Mouse (Mus musculus) G1E (cell line): ENCODE measurements around the gene Fmnl1. TPM values are rescaled to one million over a fixed set of nuclear protein-coding genes. Genes with fewer than 3 reads are reported as not detected.
A peak's percentile ranks its signal among the peaks of the same experiment; 100 is the strongest.

ENCODE experiments used
- ATAC-seq: 2 replicates; pipeline ENCODE4 v1.8.0; 2016; ENCODE audit warnings: mild to moderate bottlenecking; ENCODE audit not compliant: insufficient number of reproducible peaks, poor library complexity, low FRiP score, severe bottlenecking; ENCODE audit errors: extremely low read depth
- DNase-seq: peaks from one replicate; pipeline ENCODE4 v3.0.0; 2012; ENCODE audit warnings: low spot score
- H3K27me3 ChIP-seq: 2 replicates; pipeline ENCODE4 v1.6.1; 2012; ENCODE audit warnings: mild to moderate bottlenecking, low read length, inconsistent platforms; ENCODE audit not compliant: insufficient read depth
- H3K36me3 ChIP-seq: replicated peaks from 2 replicates; pipeline ENCODE3; 2012; ENCODE audit warnings: mild to moderate bottlenecking, inconsistent platforms
- H3K4me1 ChIP-seq: 2 replicates; pipeline ENCODE4 v1.6.1; 2012; ENCODE audit warnings: low read depth, low read length, inconsistent platforms, mixed read lengths; ENCODE audit not compliant: insufficient read depth
- H3K4me3 ChIP-seq: 2 replicates; pipeline ENCODE4 v1.5.1; 2012; ENCODE audit warnings: low read depth, mild to moderate bottlenecking, inconsistent platforms, low read length, moderate library complexity, mixed read lengths
- H3K9me3 ChIP-seq: replicated peaks from 2 replicates; pipeline ENCODE4 v1.6.1; 2012; ENCODE audit warnings: inconsistent platforms
- CTCF ChIP-seq: IDR thresholded peaks from 2 replicates; pipeline ENCODE4 v1.5.1; 2012; ENCODE audit warnings: low read depth, low read length, inconsistent platforms, mixed read lengths
- GATA1 ChIP-seq: IDR thresholded peaks from 2 replicates; pipeline ENCODE4 v1.6.1; 2012; ENCODE audit warnings: borderline replicate concordance, low read length, inconsistent platforms, mixed read lengths
- GATA2 ChIP-seq: IDR thresholded peaks from 2 replicates; pipeline ENCODE4 v1.6.1; 2012; ENCODE audit warnings: low read depth, low read length, inconsistent platforms, borderline replicate concordance
- POLR2AphosphoS5 ChIP-seq: IDR thresholded peaks from 2 replicates; pipeline ENCODE4 v1.6.1; 2012; ENCODE audit warnings: low read depth, low read length, inconsistent platforms; ENCODE audit not compliant: insufficient replicate concordance
- TAL1 ChIP-seq: conservative IDR thresholded peaks from 2 replicates; pipeline ENCODE4 v1.6.1; 2012; ENCODE audit warnings: low read depth, low read length, inconsistent platforms, mixed read lengths
- polyA plus RNA-seq: library from polyadenylated mRNA; stranded (reverse); fragments of >175 nt; gene quantifications from 2 replicates; pipeline ENCODE4 v1.2.3, GENCODE M21; 2012
- total RNA-seq, 2 experiments: library from RNA; stranded (forward) in 1 of 2; stranded (reverse) in 1 of 2; fragments of 200-1000 nt in 1 of 2; fragments of >200 nt in 1 of 2; fragmentation: Nextera tagmentation in 1 of 2; gene quantifications; 2 replicates each; pipeline ENCODE4 v1.2.3; 2014 to 2017

Fmnl1 gene
- total and polyA plus RNA-seq, 3 experiments = 0.02 TPM; not detected in 2

- Histone ChIP-seq H3K9me3 (no peaks in the 10 kb centered on the region), H3K36me3 (peaks cover 20% of the 10 kb centered on the region), H3K4me1 (peaks cover 45% of the 10 kb centered on the region), H3K4me3 (no peak overlapping the region), H3K27me3 (peaks cover 29% of the 10 kb centered on the region)
- TF ChIP-seq CTCF (no peak), TAL1 (no peak), GATA2 (no peak), POLR2AphosphoS5 (no peak), GATA1 (no peak)
- ATAC-seq (no peak), DNase-seq (no peak)
Observed at GRCm38 (mm10) chr11:103144309-103145285, 26.3 kb upstream of the Fmnl1 start.

- no peak for ATAC-seq
- no peak overlapping the region for H3K4me3 ChIP-seq
- no peaks in the 10 kb centered on the region for H3K9me3 ChIP-seq
- peaks cover 3% of the 10 kb centered on the region for H3K36me3 ChIP-seq
- peaks cover 35% of the 10 kb centered on the region for H3K4me1 ChIP-seq
- TF ChIP-seq CTCF (no peak), GATA2 (no peak), GATA1 (no peak), TAL1 (no peak), POLR2AphosphoS5 (no peak)
- peaks cover 33% of the 10 kb centered on the region for H3K27me3 ChIP-seq
- no peak for DNase-seq
Observed at GRCm38 (mm10) chr11:103146386-103146785, 24.5 kb upstream of the Fmnl1 start.

GRCm38 (mm10) chr11:103147766-103148165 is 23.1 kb upstream of the Fmnl1 start:
- no peak for TF ChIP-seq POLR2AphosphoS5
- no peak for TF ChIP-seq CTCF
- no peak for TF ChIP-seq TAL1
- TF ChIP-seq GATA2 = no peak
- TF ChIP-seq GATA1 = no peak
- Histone ChIP-seq H3K36me3 (no peaks in the 10 kb centered on the region), H3K4me1 (peaks cover 23% of the 10 kb centered on the region), H3K4me3 (no peak overlapping the region), H3K9me3 (no peaks in the 10 kb centered on the region), H3K27me3 (peaks cover 29% of the 10 kb centered on the region)
- DNase-seq = no peak
- ATAC-seq = no peak

- no peak overlapping the region for H3K4me3 ChIP-seq
- no peaks in the 10 kb centered on the region for H3K9me3 ChIP-seq
- ATAC-seq (no peak), DNase-seq (no peak)
- H3K27me3 ChIP-seq = peaks cover 23% of the 10 kb centered on the region
- H3K4me1 ChIP-seq = peaks cover 10% of the 10 kb centered on the region
- TF ChIP-seq GATA1 (no peak), CTCF (no peak), POLR2AphosphoS5 (no peak), TAL1 (no peak), GATA2 (no peak)
- H3K36me3 ChIP-seq = no peaks in the 10 kb centered on the region
Observed at GRCm38 (mm10) chr11:103149771-103150170, 21.1 kb upstream of the Fmnl1 start.

- H3K9me3 ChIP-seq = no peaks in the 10 kb centered on the region
- no peaks in the 10 kb centered on the region for H3K27me3 ChIP-seq
- ATAC-seq (peak; percentile 75), DNase-seq (peak; percentile 93)
- H3K4me1 ChIP-seq = peaks cover 15% of the 10 kb centered on the region
- TF ChIP-seq CTCF (peak; percentile 81), GATA2 (no peak)
- H3K4me3 ChIP-seq = peak overlapping the region; percentile 68; the same call in 1 of the 2 replicates
- no peaks in the 10 kb centered on the region for H3K36me3 ChIP-seq
Observed at GRCm38 (mm10) chr11:103158621-103159478, 12.1 kb upstream of the Fmnl1 start.

- no peak for ATAC-seq
- no peak for DNase-seq
- 0 out of 2 replicates have a peak, but pooled peaks cover 2% of the 10 kb centered on the region for H3K27me3 ChIP-seq
- peaks cover under 1% of the 10 kb centered on the region; the same call in 1 of the 2 replicates for H3K9me3 ChIP-seq
- no peak overlapping the region for H3K4me3 ChIP-seq
- H3K4me1 ChIP-seq = peaks cover 19% of the 10 kb centered on the region
- TF ChIP-seq CTCF (no peak), POLR2AphosphoS5 (no peak), GATA2 (no peak), GATA1 (no peak), TAL1 (no peak)
- no peaks in the 10 kb centered on the region for H3K36me3 ChIP-seq
Observed at GRCm38 (mm10) chr11:103160738-103161137, 10.2 kb upstream of the Fmnl1 start.
